Mouse (Mus musculus) ES-E14 (cell line): ENCODE results near the gene Wdr66.

ENCODE experiments used
- CHD2 ChIP-seq: IDR thresholded peaks from 2 replicates; pipeline ENCODE4 v1.6.1; 2014; ENCODE audit warnings: mild to moderate bottlenecking, low read depth, low read length, inconsistent platforms
- HCFC1 ChIP-seq: IDR thresholded peaks from 2 replicates; pipeline ENCODE4 v1.6.1; 2012; ENCODE audit warnings: low read length, inconsistent platforms, borderline replicate concordance; ENCODE audit not compliant: insufficient read depth
- MAFK ChIP-seq: IDR thresholded peaks from 2 replicates; pipeline ENCODE4 v1.6.1; 2014; ENCODE audit warnings: mild to moderate bottlenecking, low read depth, low read length, inconsistent platforms; ENCODE audit not compliant: insufficient read depth
- ZC3H11A ChIP-seq: IDR thresholded peaks from 2 replicates; pipeline ENCODE4 v1.6.1; 2012; ENCODE audit warnings: low read depth, mild to moderate bottlenecking, inconsistent platforms, low read length, borderline replicate concordance
- ZNF384 ChIP-seq: IDR thresholded peaks from 2 replicates; pipeline ENCODE4 v1.6.1; 2012; ENCODE audit warnings: low read depth, low read length, inconsistent platforms

DNA sequence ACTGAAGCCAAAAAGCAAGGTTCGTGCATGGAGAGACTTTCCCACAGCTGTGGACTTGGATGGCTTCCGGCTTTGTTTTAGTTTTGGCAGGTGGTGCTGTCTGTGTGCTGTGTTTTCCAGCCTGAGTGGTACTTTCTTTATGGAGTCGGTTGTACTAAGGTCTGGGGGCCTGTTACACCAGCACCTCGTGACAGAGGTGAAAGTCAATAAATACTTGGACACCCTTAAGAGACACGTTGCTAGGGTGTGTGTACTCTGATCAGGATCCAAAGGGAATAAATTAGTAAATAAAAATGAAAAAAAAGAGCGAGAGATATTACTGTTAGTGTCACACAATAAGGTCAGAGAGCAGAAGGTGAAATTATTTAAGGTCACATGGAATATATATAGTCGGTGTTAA, 25.1 kb upstream of the Wdr66 start:
- TF ChIP-seq ZC3H11A: no peak
- no peak for TF ChIP-seq MAFK
- no peak for TF ChIP-seq ZNF384
- no peak for TF ChIP-seq CHD2
- TF ChIP-seq HCFC1: no peak
